Mouse (Mus musculus): ENCODE data around the gene Btbd9. TPM values are rescaled to one million over a fixed set of nuclear protein-coding genes. Genes with fewer than 3 reads are reported as not detected.

Btbd9 gene
- polyA plus RNA-seq, 2 experiments = 18.3 to 46.9 TPM

DNA sequence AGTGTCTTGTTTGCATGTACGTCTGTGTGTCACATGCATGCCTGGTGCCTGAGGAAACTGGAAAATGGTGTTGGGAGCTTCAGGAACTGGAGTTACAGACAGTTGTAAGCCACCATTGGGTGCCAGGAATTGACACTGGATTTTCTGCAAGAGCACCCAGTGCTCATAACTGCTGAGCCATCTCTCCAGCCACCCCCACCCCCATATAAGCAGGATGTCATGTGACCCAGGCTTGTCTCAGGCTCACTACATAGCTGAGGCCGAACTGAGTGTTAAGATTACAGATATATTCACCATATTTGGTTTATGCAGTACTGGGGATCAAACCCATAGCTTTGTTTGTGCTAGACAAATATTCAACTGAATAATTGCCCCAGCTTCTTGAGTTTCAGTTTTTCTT is 394.2 kb downstream of the Btbd9 start:
- ATAC-seq (ENCODE audit: low FRiP score, low read depth) (no peak), DNase-seq (ENCODE audit: low spot score) (no peak)
- TF ChIP-seq POLR2A (IDR thresholded peaks at IDR 0.05; ENCODE audit: borderline replicate concordance, extremely low read depth, insufficient read depth, insufficient read length) = no peak
- 79% methylated on average over 2 of the region's 2 CpGs for WGBS
- Histone ChIP-seq H3K4me3 (replicated peaks; ENCODE audit: low read length) (no peak overlapping the region), H3K27me3 (ENCODE audit: control insufficient read depth, insufficient read depth, low read length) (no peaks in the 10 kb centered on the region), H3K9ac (ENCODE audit: low read depth, low read length, severe bottlenecking) (no peak overlapping the region), H3K4me2 (replicated peaks; ENCODE audit: low read depth, low read length, severe bottlenecking) (no peak overlapping the region), H3K4me1 (ENCODE audit: control insufficient read depth, insufficient read depth, low read length) (peaks cover under 1% of the 10 kb centered on the region; the same call in 1 of the 2 replicates), H3K9me3 (ENCODE audit: control insufficient read depth, low read length) (no peaks in the 10 kb centered on the region), H3K36me3 (ENCODE audit: control insufficient read depth, insufficient read depth, low read length) (peaks cover 11% of the 10 kb centered on the region), H3K27ac (replicated peaks; ENCODE audit: low read depth, low read length) (no peak overlapping the region)

DNA sequence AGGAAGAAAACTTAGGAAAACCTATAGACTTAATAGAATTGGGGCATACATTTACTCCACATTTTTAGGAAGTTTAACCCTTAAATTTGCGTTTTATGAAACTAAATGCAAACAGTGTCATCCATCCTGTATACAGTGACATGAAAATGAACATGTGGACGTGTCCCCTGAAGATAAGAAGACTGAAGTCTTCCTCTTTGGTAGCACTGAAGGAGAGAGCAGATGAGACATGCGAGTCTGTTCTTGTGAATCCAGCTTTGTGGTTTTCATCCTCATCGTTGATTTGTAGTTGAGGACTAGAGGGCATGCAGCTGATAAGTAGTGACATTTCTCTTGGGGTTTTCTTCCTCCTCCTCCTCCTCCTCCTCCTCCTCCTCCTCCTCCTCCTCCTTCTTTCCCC is 394.7 kb downstream of the Btbd9 start:
- no peak for TF ChIP-seq POLR2A (IDR thresholded peaks at IDR 0.05; ENCODE audit: borderline replicate concordance, extremely low read depth, insufficient read depth, insufficient read length)
- Histone ChIP-seq H3K27ac (replicated peaks; ENCODE audit: low read depth, low read length) (no peak overlapping the region), H3K4me2 (replicated peaks; ENCODE audit: low read depth, low read length, severe bottlenecking) (no peak overlapping the region), H3K36me3 (ENCODE audit: control insufficient read depth, insufficient read depth, low read length) (peaks cover 11% of the 10 kb centered on the region), H3K9ac (ENCODE audit: low read depth, low read length, severe bottlenecking) (no peak overlapping the region), H3K9me3 (ENCODE audit: control insufficient read depth, low read length) (no peaks in the 10 kb centered on the region), H3K4me3 (replicated peaks; ENCODE audit: low read length) (no peak overlapping the region), H3K27me3 (ENCODE audit: control insufficient read depth, insufficient read depth, low read length) (no peaks in the 10 kb centered on the region), H3K4me1 (ENCODE audit: control insufficient read depth, insufficient read depth, low read length) (no peaks in the 10 kb centered on the region)
- ATAC-seq (ENCODE audit: low FRiP score, low read depth) (no peak), DNase-seq (ENCODE audit: low spot score) (no peak)
- 90% methylated on average over 4 of the region's 4 CpGs for WGBS

DNA sequence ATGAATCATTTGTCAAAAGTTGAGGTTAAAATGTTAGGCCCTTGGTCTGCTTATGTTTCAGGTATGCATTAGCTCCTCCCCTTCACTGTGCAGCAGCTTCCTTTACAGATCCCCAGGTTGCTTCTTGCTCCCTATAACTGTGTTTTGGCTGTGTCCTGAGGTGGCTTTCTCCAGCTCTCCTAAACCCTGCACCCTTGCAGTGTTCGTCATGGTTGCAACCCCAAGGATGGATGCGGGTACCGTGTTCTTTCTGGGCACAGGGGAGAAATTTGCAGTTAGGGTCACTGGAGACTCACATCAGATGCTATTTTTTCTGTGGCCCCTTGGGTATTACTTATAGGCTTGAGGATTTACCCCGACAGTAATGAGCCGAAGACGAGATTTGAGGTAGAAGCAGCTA is 396.1 kb downstream of the Btbd9 start:
- DNase-seq (ENCODE audit: low spot score) = no peak
- TF ChIP-seq POLR2A (IDR thresholded peaks at IDR 0.05; ENCODE audit: borderline replicate concordance, extremely low read depth, insufficient read depth, insufficient read length) = no peak
- ATAC-seq (ENCODE audit: low FRiP score, low read depth) = no peak
- Histone ChIP-seq H3K4me3 (replicated peaks; ENCODE audit: low read length) (no peak overlapping the region), H3K9ac (ENCODE audit: low read depth, low read length, severe bottlenecking) (no peak overlapping the region), H3K36me3 (ENCODE audit: control insufficient read depth, insufficient read depth, low read length) (peaks cover 11% of the 10 kb centered on the region), H3K9me3 (ENCODE audit: control insufficient read depth, low read length) (no peaks in the 10 kb centered on the region), H3K27me3 (ENCODE audit: control insufficient read depth, insufficient read depth, low read length) (no peaks in the 10 kb centered on the region), H3K27ac (replicated peaks; ENCODE audit: low read depth, low read length) (no peak overlapping the region), H3K4me1 (ENCODE audit: control insufficient read depth, insufficient read depth, low read length) (no peaks in the 10 kb centered on the region), H3K4me2 (replicated peaks; ENCODE audit: low read depth, low read length, severe bottlenecking) (no peak overlapping the region)
- 91% methylated on average over 6 of the region's 6 CpGs for WGBS

DNA sequence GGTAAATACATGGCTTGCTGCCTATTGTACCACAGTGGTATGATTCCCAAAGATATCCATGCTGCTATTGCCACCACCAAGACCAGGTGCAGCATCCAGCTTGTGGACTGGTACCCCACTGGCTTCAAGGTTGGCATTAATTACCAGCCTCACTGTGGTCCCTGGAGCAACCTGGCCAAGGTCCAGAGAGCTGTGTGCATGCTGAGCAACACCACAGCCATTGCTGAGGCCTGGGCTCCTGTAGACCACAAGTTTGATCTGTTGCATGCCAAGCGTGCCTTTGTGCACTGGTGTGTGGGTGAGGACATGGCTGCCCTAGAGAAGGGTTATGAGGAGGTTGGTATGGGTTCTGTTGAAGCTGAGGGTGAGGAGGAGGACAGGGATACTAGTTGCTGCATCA is 397.9 kb downstream of the Btbd9 start:
- no peak for ATAC-seq (ENCODE audit: low FRiP score, low read depth)
- TF ChIP-seq POLR2A (IDR thresholded peaks at IDR 0.05; ENCODE audit: borderline replicate concordance, extremely low read depth, insufficient read depth, insufficient read length) = no peak

DNA sequence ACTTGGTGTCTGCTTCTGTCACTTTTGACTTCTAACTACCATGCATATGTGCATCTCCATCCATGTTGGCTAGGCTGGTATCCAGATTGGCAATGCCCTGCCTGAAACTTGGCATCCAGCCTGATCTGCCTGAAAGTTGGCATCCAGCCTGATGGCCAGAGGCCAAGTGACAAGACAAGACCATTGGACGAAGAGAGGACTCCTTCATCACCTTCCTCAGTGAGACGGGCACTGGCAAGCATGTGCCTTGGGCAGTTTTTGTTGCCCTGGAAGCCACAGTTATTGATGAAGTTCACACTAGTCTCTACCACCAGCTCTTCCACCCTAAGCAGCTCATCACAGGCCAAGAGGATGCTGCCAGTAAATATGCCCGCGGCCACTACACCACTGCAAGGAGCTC is 398.9 kb downstream of the Btbd9 start:
- TF ChIP-seq POLR2A (IDR thresholded peaks at IDR 0.05; ENCODE audit: borderline replicate concordance, extremely low read depth, insufficient read depth, insufficient read length) = no peak
- ATAC-seq (ENCODE audit: low FRiP score, low read depth) = no peak
- Histone ChIP-seq H3K4me3 (replicated peaks; ENCODE audit: low read length) (no peak overlapping the region), H3K9me3 (ENCODE audit: control insufficient read depth, low read length) (no peaks in the 10 kb centered on the region), H3K4me1 (ENCODE audit: control insufficient read depth, insufficient read depth, low read length) (no peaks in the 10 kb centered on the region), H3K9ac (ENCODE audit: low read depth, low read length, severe bottlenecking) (no peak overlapping the region), H3K4me2 (replicated peaks; ENCODE audit: low read depth, low read length, severe bottlenecking) (no peak overlapping the region), H3K27ac (replicated peaks; ENCODE audit: low read depth, low read length) (no peak overlapping the region), H3K27me3 (ENCODE audit: control insufficient read depth, insufficient read depth, low read length) (no peaks in the 10 kb centered on the region), H3K36me3 (ENCODE audit: control insufficient read depth, insufficient read depth, low read length) (peaks cover 11% of the 10 kb centered on the region)
- WGBS = 95% methylated on average over 4 of the region's 4 CpGs
- DNase-seq (ENCODE audit: low spot score) = no peak

More for the DNA sequence above, 397.9 kb downstream of the Btbd9 start:
- Histone ChIP-seq H3K27ac (replicated peaks; ENCODE audit: low read depth, low read length) (no peak overlapping the region), H3K36me3 (ENCODE audit: control insufficient read depth, insufficient read depth, low read length) (peaks cover 11% of the 10 kb centered on the region), H3K27me3 (ENCODE audit: control insufficient read depth, insufficient read depth, low read length) (no peaks in the 10 kb centered on the region), H3K9me3 (ENCODE audit: control insufficient read depth, low read length) (no peaks in the 10 kb centered on the region), H3K4me2 (replicated peaks; ENCODE audit: low read depth, low read length, severe bottlenecking) (no peak overlapping the region), H3K4me1 (ENCODE audit: control insufficient read depth, insufficient read depth, low read length) (no peaks in the 10 kb centered on the region), H3K4me3 (replicated peaks; ENCODE audit: low read length) (no peak overlapping the region), H3K9ac (ENCODE audit: low read depth, low read length, severe bottlenecking) (no peak overlapping the region)
- DNase-seq (ENCODE audit: low spot score) = no peak
- WGBS = 75% methylated on average over 1 of the region's 1 CpGs

Other genes with a start within 250 kb of the Btbd9 start
- gene Dnah8, start 47.9 kb upstream of the Btbd9 start, polyA plus RNA-seq (2012; rRNA removed) = 0.69 and 0.86 TPM in 2 replicates
- 1.2 and 2.1 TPM in 2 replicates for gene Dnah8, start 47.9 kb upstream of the Btbd9 start, polyA plus RNA-seq (2014; fragmentation: Nextera tagmentation; extraction: Ambion mirVana)
- gene Glo1, start 50.4 kb upstream of the Btbd9 start, polyA plus RNA-seq (2012; rRNA removed) = 81.0 and 87.9 TPM in 2 replicates
- gene Glo1, start 50.4 kb upstream of the Btbd9 start, polyA plus RNA-seq (2014; fragmentation: Nextera tagmentation; extraction: Ambion mirVana) = 214 and 216 TPM in 2 replicates

All from limb, embryonic 14.5 days (tissue).